Mouse (Mus musculus) olfactory bulb, adult 2 months (tissue): Measurements from ENCODE around the gene Sbno2. TPM values are rescaled to one million over a fixed set of nuclear protein-coding genes. Genes with fewer than 3 reads are reported as not detected.
A peak's percentile ranks its signal among the peaks of the same experiment; 100 is the strongest.

Experiments
- H3K27ac ChIP-seq: fragments of 200-500 bp; 2 replicates; pipeline ENCODE4 v1.5.1; 2012; ENCODE audit warnings: low read depth, low read length; ENCODE audit not compliant: insufficient read depth
- H3K4me1 ChIP-seq: fragments of 200-500 bp; 2 replicates; pipeline ENCODE4 v1.6.1; 2012; ENCODE audit warnings: low read length; ENCODE audit not compliant: control insufficient read depth, insufficient read depth
- H3K4me3 ChIP-seq: fragments of 200-500 bp; 2 replicates; pipeline ENCODE4 v1.5.1; 2012; ENCODE audit warnings: mild to moderate bottlenecking, low read depth, low read length, moderate library complexity; ENCODE audit not compliant: insufficient read depth
- CTCF ChIP-seq: fragments of 200-500 bp; IDR thresholded peaks from 2 replicates; pipeline ENCODE4 v1.5.1; 2012; ENCODE audit warnings: low read depth, mild to moderate bottlenecking, low read length, moderate library complexity; ENCODE audit not compliant: insufficient read depth
- POLR2A ChIP-seq: fragments of 200-500 bp; IDR thresholded peaks from 2 replicates; pipeline ENCODE4 v1.6.1; 2012; ENCODE audit warnings: mild to moderate bottlenecking, low read depth, low read length, moderate library complexity; ENCODE audit not compliant: insufficient read depth
- WGBS: fragments of 180-500 bp; shearing (Covaris S2); methylation state at CpG from one replicate; pipeline ENCODE4 v1.1.7; 2018; 5-methylcytosine and 5-hydroxymethylcytosine counted together
- polyA plus RNA-seq: library from polyadenylated mRNA; stranded (reverse); fragments of >200 nt; gene quantifications from 2 replicates; pipeline ENCODE4 v1.2.4, GENCODE M21; 2012; ENCODE audit warnings: low replicate concordance; ENCODE audit not compliant: missing spikeins, insufficient read depth, insufficient read length

The Sbno2 gene
- polyA plus RNA-seq, 1 experiment = not detected

DNA sequence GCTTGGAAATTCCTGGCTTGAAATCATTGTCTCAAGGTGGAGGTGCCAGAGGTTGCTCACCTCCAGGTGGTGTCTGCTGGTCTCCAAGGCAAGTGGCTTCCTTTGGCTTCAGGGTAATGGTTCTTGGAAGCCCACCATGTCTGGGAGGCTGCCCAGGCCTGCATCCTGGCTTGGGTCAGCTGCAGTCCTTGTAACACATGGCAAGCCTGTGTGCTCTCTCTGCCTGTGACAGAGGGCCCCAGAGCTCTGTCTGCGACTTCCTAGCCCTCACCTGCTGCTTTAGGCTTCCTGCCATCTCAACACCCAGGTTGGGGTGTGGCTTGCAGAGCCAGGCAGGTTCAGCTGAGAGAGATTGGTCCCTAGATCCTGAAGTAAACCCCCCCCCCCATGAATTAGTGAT, 12.4 kb upstream of the Sbno2 start:
- 26% methylated on average over 1 of the region's 1 CpGs for WGBS
- TF ChIP-seq CTCF (no peak), POLR2A (no peak)
- Histone ChIP-seq H3K27ac (no peak overlapping the region), H3K4me3 (peak overlapping the region; percentile 74), H3K4me1 (peaks cover 33% of the 10 kb centered on the region)

DNA sequence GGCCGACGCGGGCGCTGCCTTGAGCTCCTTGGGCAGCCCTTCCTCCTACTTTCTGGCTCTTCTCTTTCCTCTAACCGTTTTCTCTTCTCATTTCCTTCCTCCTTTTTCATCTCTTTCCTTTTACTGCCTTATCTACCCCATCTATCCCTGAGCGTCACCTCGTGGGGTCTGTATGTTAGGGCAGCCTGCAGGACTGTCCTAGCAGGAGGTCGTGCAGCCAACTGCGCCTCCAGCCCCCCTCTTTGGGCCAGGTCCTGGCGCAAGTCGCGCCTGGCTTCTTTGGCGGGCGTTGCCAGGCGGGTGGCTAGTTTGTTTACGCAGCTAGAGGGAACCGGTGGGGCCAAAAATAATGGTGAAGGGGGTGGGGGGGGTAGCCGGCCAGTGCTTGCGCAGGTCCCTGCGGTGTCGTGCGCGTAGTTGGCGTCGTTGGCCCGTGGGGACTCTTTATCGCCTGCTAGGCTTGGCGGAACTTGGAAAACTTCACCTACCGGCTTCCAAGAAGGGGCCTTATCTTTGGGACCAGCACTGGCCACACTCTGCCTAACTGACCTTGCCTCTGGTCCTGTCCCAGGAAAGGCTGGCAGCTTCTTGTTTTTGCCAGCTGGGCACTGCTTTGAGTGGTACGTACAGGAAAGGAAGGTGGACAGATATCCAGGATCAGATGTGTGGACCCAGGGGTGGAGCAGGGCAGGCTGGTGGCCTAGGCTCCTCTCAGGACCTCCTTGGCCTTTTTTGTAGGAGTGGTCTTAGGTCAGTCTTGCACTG, 11.7 kb upstream of the Sbno2 start:
- no peak overlapping the region for H3K27ac ChIP-seq
- TF ChIP-seq POLR2A (no peak), CTCF (no peak)
- 4% methylated on average over 30 of the region's 30 CpGs for WGBS

DNA sequence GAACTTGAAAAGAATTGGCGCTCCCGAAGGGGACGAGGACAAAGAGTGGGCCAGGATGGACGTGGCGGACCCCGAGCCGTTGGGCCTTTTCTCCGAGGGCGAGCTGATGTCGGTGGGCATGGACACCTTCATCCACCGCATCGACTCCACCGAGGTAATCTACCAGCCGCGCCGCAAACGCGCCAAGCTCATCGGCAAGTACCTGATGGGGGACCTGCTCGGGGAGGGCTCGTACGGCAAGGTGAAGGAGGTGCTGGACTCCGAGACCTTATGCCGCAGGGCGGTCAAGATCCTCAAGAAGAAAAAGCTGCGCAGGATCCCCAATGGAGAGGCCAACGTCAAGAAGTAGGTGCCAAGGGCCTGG, 11.2 kb upstream of the Sbno2 start:
- TF ChIP-seq CTCF (no peak), POLR2A (no peak)

More for the DNA sequence above, 11.7 kb upstream of the Sbno2 start:
- peak overlapping the region; percentile 74 for H3K4me3 ChIP-seq
- H3K4me1 ChIP-seq = peaks cover 33% of the 10 kb centered on the region

DNA sequence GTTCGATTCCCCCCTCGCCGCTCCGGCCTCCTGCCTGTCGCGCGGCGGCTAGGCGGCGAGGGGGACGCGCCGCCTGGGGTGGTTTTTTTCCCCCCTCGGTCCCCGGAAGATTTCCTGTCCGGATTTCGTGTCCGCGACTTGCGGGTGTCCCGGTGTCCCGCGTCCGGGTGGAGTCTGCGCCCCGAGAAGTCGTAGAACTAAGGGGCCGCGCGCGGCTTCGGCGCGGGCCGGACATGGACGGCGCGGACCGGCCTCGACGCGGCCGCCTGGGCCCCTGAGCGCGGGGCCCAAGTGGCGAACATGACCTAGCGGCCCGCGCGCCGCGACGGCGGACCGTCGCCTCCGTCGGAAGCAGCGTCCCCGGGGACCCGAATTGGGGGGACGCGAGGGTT, 10.6 kb upstream of the Sbno2 start:
- Histone ChIP-seq H3K4me3 (peak overlapping the region; percentile 74), H3K4me1 (peaks cover 33% of the 10 kb centered on the region), H3K27ac (peak overlapping the region; percentile 3; the same call in 1 of the 2 replicates)
- TF ChIP-seq POLR2A (no peak), CTCF (no peak)
- WGBS = under 1% methylated on average over 63 of the region's 63 CpGs

More for the DNA sequence above, 11.2 kb upstream of the Sbno2 start:
- under 1% methylated on average over 27 of the region's 27 CpGs for WGBS
- Histone ChIP-seq H3K4me1 (peaks cover 33% of the 10 kb centered on the region), H3K27ac (no peak overlapping the region), H3K4me3 (peak overlapping the region; percentile 74)

DNA sequence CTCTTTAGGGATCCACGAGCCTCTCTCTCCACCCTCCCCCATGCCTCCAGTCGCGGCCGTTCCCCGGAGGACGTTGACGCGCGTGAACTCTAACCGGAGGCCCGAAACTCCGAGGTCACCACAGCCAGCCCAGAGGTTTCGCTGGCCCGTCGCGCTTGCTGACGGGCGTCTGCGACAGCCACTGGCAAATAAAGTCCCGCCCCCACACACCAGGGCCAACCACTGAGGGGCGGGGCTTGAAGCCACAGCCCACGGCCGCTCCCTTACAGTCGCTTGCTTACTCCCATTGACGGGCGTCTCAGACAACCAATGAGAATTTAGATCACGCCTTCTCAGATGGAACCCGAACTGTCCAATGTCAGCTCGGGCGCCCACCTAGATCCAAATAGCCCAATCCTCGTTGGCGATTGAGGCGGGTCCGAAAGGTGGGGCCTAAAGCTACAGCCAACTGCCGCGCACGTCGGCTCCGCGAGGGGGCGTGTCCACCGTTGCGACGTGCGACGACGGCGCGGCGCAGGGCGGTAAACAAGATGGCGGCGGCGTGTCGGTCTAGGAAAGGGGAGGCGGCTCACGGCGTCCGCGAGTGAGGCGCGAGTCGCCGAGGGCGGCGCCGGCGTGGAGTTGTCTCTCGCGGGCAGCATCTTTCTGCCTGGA, 10.0 kb upstream of the Sbno2 start, which contains the start of gene Stk11:
TSS of gene Stk11 (plus strand) at position 514 of the 654 bp plus-strand sequence.
- Histone ChIP-seq H3K4me1 (peaks cover 33% of the 10 kb centered on the region), H3K4me3 (peak within 1 kb of the TSS; percentile 74), H3K27ac (peak within 1 kb of the TSS; percentile 37)
- TF ChIP-seq POLR2A (peak; percentile 61), CTCF (no peak)
- WGBS = under 1% methylated on average over 70 of the region's 70 CpGs

DNA sequence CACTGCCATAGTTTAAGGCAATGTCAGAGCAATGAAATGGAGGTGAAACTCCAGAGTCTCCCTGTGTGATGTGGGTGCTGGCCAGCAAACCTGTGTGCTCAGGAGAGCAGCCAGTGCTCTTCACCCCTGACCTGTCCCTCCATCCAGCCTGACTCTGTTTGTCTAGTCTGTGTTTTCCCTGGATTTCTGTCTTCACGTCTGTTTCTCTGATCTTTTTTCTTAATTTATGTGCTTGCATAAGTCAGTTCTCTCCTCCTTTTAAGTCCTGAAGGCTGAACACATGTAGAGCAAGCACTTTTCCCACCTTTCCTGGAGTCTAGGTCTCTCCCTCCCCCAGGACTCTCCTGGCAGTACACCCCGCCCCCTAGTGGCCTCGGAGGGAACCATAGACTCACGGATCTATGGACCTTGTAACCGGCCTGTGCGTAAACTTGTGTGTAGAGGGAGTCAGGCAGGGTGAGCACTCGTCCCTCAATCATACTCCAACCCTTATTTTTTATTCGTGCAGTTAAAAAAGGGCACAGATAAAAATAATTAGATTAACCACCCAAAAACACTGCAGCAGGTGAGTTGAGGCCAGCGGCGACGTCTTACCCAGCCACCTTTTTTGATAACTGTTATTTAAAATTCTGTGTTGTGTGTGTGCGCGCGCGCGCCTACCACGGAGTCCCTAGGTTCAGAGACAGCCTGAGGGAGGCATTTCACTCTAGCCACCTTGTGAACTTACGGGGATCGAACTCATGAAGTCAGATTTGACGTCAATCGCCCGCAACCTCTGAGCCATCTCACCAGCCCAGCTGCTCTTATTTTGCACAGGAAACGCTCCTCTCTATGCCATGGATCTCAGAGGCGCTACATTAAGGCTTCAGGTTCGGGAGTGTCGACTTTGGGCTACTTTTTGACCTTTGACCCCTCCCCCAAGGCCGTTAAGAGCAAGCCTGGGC, 9.2 kb upstream of the Sbno2 start:
- Histone ChIP-seq H3K27ac (peak overlapping the region; percentile 37), H3K4me1 (peaks cover 28% of the 10 kb centered on the region), H3K4me3 (peak overlapping the region; percentile 54)
- WGBS = 5% methylated on average over 27 of the region's 27 CpGs
- TF ChIP-seq CTCF = peak; percentile 67; the same call in 1 of the 2 replicates
- TF ChIP-seq POLR2A = no peak

DNA sequence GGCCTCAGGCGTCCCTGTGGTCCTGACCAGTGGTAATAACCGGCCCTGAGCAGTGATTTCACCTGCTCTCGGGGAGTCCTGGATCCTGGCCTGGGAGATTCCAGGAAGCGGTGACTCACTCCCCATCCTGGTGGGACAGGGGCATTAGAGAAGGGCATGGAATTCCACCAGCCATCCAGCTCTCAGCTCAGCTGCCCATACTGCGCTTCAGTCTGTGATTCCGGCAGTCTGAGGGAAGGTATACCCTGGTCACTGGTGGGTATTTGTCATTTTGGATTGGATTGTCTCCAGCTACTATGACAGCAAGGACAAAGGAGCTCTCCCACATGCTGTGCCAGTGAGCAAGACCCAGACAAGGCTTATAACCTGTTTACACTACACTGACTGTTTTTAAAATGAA, 2.3 kb upstream of the Sbno2 start:
- Histone ChIP-seq H3K4me3 (no peak overlapping the region), H3K4me1 (0 out of 2 replicates have a peak, but pooled peaks cover 1% of the 10 kb centered on the region), H3K27ac (no peak overlapping the region)
- 71% methylated on average over 6 of the region's 6 CpGs for WGBS
- no peak for TF ChIP-seq POLR2A
- TF ChIP-seq CTCF = no peak

DNA sequence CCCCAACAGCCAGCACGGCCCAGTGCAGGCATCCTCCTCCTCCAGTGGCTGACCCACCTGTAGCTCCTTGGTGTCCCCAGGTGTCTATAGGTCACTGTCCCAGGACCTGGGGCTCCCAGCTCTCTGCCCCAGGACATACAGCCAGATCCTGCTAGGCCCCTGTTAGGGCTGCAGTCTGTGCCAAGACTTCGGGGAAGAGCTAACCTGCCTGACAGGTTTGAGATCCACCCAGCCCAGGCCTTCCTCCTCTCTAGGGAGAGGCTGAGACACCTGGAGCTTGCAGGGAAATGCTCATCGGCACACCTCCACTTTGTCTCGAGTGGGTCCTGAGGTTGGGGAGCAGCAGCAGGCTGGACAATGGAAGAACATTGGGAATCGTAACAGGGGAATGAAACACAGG, 555 bp upstream of the Sbno2 start:
- H3K27ac ChIP-seq = no peak overlapping the region
- 77% methylated on average over 5 of the region's 5 CpGs for WGBS
- no peak for TF ChIP-seq POLR2A
- no peak for TF ChIP-seq CTCF
- H3K4me3 ChIP-seq = no peak overlapping the region
- H3K4me1 ChIP-seq = peaks cover 11% of the 10 kb centered on the region

DNA sequence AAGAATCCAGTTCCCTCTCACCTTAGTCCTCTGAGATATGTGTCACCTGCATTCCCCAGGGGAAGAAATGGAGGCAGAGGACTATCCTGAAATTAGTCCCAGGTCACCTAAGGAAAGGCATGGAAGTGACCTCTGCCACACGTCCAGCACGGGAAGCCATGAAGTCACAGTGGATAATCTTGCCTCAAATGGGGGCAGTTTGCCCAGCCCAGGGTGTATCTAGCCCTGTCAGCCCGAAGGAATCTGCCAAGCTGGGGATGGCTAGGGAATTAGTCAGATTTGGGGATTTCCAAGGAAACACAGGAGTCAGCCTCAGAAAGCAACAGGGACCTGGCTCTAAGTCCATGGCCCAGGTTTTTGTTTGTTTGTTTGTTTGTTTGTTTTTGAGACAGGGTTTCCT, 1.2 kb downstream of the Sbno2 start:
- peaks cover 19% of the 10 kb centered on the region for H3K4me1 ChIP-seq
- TF ChIP-seq POLR2A (no peak), CTCF (no peak)
- no peak overlapping the region for H3K4me3 ChIP-seq
- no peak overlapping the region for H3K27ac ChIP-seq
- 75% methylated on average over 3 of the region's 3 CpGs for WGBS
